Mouse (Mus musculus): ENCODE measurements around the gene Tcp10c.
"Not testable (repeated sequence)": the region's sequence is repeated elsewhere in the genome, so short reads cannot be mapped to it uniquely, and the experiment has no call there.

The Tcp10c gene

GRCm38 (mm10) chr17:13354521-13354920 lies at the start of gene Tcp10c:
Gene Tcp10c, plus strand, starts transcription at chr17:13354572.
- DNase-seq (ENCODE audit: low spot score in 2 of 2), result not testable (repeated sequence)

DNA sequence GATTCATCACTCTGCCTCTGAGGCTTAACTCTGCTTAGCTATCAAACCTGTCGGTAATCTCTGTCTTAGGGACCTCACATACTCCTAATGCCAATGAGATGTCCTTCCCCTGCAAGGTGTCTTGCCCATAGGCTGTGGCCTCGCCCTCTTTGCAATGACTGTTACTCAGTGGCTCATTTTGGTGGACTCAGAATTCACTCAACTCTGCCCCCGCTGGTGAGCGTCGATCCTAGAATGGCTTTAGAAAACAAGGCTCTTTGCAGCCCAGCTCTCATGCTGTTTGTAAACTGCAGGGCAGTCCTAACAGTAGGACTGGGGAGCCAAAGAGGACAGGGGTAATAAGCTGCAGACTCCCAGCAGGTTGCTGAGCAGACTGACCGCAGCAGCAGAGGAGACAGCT lies 46.5 kb upstream of the Tcp10c start:
- not testable (repeated sequence) for DNase-seq (ENCODE audit: low spot score in 2 of 2)

DNA sequence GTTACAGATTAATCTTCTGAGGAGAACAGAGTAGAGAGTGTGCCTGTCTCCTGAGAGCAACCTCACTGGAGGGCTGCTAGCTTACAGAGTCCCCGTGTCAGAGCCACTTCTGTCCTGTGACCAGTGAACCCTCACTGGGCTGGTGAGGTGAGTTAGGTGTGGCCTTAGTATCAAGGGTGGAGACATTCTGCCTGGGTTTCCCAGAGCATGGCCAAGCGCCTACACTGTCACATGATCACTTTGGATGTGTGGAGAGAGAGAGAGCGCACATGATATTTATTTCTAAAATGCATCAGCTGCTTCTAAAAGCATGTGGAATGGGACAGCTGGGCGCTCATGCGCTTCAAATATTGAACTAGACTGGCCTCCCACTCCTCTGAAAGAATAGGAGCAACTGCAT lies 46.0 kb upstream of the Tcp10c start:
- not testable (repeated sequence) for DNase-seq (ENCODE audit: low spot score in 2 of 2)

DNA sequence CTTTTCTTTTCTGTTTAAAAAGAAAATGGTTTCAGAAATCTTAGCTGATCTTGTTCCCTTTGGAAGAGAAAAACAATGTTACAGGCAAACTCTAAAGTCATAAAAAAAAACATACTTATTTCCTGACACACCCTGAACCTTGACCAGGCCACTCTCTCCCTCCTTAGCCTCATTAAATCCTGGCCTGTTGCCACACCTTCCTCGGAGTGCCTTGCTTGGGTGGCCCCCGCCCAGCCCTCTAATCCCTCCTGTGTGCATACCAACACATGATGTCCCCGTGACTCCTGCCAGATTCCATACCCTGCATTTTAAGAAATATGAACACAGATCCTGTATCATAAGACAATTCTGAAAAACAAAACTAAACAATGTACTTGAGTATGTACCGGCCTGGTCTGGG lies 45.6 kb upstream of the Tcp10c start:
- DNase-seq (ENCODE audit: low spot score in 2 of 2), result not testable (repeated sequence)

DNA sequence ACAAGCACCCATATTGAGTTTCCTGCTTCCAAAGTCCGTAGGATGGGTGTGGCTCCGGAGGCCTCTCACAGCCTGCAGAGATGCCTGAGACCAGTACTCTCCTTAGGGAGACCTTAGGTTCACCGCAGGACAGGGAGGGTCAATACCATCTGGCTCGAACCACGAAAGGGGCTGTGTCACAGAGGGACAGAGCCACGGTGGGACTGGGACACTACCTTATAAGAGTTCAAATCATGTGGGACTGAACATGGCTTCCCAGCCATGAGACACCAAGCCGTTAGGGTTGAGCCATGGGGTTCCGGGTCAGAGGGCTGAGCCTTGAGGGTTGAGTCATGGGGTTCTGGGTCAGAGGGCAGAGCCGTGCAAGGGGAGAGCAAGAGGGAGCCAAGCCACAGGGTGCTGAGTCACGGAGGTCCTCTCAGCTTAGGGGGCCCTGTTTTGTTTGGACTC lies 45.2 kb upstream of the Tcp10c start:
- not testable (repeated sequence) for DNase-seq (ENCODE audit: low spot score in 2 of 2)

- DNase-seq (ENCODE audit: low spot score in 2 of 2), result not testable (repeated sequence)
Measured at GRCm38 (mm10) chr17:13329967-13330366, 24.4 kb upstream of the Tcp10c start.

- DNase-seq (ENCODE audit: low spot score in 2 of 2), result not testable (repeated sequence)
Measured at GRCm38 (mm10) chr17:13331179-13331578, 23.2 kb upstream of the Tcp10c start.

- DNase-seq (ENCODE audit: low spot score in 2 of 2), result not testable (repeated sequence)
Measured at GRCm38 (mm10) chr17:13332496-13332895, 21.9 kb upstream of the Tcp10c start.

GRCm38 (mm10) chr17:13336979-13337749 lies 17.2 kb upstream of the Tcp10c start:
- not testable (repeated sequence) for DNase-seq (ENCODE audit: low spot score in 2 of 2)

GRCm38 (mm10) chr17:13337931-13338330 lies 16.4 kb upstream of the Tcp10c start:
- not testable (repeated sequence) for DNase-seq (ENCODE audit: low spot score in 2 of 2)

DNA sequence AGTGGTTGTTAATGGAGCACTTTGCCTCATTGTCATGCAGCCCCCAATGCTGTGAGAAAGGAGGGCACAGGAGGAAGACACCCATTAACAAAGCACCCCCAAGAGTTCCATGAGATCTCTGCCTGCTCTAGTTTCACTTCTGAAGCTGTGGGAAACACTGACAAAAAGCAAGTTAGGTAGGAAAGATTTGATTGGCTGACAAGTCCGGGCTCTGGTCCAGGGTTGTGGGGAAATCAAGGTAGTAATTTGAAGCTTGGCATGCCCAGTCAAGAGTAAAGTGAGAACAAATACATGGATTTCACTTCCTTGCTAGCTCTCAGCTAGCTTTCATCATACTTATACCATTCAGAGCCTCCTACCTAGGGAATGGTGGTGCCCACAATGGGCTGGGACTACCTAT lies 14.3 kb upstream of the Tcp10c start:
- DNase-seq (ENCODE audit: low spot score in 2 of 2), result not testable (repeated sequence)

- not testable (repeated sequence) for DNase-seq (ENCODE audit: low spot score in 2 of 2)
Measured at GRCm38 (mm10) chr17:13345923-13346322, 8.4 kb upstream of the Tcp10c start.

DNA sequence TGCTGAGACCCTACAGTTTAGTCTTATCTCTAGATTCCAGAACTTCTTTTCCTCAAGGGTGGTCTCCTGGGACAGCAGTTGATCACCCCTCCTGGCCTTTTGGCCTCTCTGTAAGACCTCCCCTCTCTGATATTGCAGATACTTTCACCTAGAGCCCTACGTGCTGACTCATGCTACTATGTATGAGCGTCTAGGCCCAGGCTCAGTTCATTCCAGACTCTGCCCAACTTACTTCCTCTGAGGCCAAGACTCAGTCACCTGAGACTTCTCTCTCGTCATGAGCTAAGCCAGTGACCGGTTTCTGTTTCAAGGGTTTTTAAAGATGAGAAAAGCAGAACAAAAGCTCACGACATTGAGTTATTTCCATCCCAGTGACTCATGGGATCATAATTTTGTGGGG lies 4.8 kb upstream of the Tcp10c start:
- not testable (repeated sequence) for DNase-seq (ENCODE audit: low spot score in 2 of 2)

- DNase-seq (ENCODE audit: low spot score in 2 of 2), result not testable (repeated sequence)
Measured at GRCm38 (mm10) chr17:13353249-13353648, 1.1 kb upstream of the Tcp10c start.

DNA sequence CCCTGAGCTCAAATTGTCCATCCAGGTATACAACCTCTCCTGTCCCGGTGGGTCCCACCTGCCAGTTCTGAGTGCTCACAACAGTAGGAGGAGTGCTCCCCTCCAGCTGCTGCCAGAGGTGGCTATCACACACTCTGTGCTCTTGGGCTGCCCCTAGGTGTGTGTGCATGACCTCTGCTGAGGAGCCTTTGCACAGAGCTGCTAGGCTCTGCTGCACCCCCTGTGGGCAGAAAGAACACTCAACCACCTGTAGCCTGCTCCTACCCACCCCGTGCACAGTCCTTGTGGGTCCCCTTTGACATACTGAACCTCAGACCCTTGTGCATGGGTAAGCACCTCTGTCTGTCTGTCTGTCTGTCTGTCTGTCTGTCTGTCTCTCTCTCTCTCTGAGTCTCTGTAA lies 8.1 kb downstream of the Tcp10c start:
- DNase-seq (ENCODE audit: low spot score in 2 of 2), result not testable (repeated sequence)

DNA sequence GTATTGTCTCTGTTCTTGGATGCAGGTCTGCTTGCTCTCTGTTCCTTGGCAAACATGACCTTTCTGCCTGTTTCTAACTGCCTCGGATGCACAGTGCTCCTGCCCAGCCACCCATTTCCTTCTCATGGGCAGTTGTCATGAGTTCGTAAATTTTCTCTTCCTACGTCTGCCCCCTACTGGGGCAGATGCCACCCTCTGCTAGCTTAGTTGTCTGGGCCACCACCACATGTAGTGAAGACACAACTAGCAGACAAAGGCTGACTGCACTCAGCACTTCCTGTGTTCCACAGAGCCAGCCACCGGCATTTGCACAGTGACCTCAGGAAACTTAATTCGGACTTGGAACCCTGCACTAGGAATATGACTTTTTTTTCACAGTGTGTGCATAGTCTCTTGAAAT lies 9.4 kb downstream of the Tcp10c start:
- DNase-seq (ENCODE audit: low spot score in 2 of 2), result not testable (repeated sequence)

DNA sequence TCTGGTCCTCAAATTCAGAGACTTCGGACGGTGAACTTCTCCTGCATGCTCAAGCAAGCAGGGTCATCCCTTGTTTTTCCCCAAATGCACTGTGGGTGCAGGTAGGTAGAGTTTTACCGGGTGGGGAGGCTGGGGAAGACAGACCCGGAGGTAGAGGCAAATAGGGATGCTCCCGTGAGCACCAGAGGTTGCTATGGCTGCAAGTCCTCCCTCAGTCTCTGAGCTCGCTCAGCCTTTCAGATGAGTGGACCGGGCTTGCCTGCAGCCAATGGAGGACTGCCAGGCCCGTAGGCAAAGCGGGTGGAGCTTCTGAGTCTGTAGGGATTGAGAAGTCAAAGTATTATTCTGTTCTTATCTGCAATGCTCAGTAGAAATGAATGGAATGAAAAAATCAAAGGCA lies 9.8 kb downstream of the Tcp10c start:
- not testable (repeated sequence) for DNase-seq (ENCODE audit: low spot score in 2 of 2)

GRCm38 (mm10) chr17:13367181-13367580 lies 12.8 kb downstream of the Tcp10c start:
- not testable (repeated sequence) for DNase-seq (ENCODE audit: low spot score in 2 of 2)

GRCm38 (mm10) chr17:13368658-13369057 lies 14.3 kb downstream of the Tcp10c start:
- not testable (repeated sequence) for DNase-seq (ENCODE audit: low spot score in 2 of 2)

DNA sequence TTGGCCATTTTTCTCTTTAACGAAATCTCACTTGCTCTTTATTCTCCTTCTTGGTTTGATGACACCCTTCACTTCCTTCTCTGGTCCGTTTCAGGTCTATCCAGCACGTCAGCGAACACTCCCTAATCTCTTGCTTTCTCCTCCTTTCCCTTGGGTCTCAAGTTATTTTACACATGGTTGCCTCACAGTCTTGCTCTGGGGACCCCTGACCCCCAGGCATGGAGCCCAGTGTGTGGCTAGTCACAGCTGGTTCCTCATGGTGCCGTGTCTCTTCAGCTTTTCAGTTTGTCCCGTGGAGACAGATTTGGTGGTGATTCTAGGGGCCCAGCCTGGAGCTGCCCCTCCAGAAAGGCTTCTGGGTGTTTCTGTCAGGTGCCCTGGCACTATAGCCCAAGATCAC lies 16.4 kb downstream of the Tcp10c start:
- DNase-seq (ENCODE audit: low spot score in 2 of 2), result not testable (repeated sequence)

DNA sequence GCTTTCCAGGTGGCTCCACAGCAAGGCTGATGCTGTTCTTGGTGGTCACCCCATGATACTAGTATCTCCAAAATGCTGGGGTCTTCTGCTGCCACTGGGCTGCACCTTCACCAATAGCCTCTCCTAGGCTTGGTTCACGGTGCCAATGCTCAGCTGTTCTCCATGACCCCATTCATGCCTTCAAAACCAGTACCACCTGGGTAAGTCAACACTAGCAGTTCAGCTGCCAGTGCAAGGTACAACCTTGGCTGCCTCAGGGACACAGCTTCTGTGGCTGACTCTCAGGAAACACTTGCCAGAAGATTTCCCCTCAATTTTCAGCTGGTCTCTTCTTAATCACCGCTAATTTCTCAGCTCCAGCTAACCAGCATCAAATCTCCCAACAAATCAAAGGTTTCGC lies 24.0 kb downstream of the Tcp10c start:
- DNase-seq (ENCODE audit: low spot score in 2 of 2), result not testable (repeated sequence)

DNA sequence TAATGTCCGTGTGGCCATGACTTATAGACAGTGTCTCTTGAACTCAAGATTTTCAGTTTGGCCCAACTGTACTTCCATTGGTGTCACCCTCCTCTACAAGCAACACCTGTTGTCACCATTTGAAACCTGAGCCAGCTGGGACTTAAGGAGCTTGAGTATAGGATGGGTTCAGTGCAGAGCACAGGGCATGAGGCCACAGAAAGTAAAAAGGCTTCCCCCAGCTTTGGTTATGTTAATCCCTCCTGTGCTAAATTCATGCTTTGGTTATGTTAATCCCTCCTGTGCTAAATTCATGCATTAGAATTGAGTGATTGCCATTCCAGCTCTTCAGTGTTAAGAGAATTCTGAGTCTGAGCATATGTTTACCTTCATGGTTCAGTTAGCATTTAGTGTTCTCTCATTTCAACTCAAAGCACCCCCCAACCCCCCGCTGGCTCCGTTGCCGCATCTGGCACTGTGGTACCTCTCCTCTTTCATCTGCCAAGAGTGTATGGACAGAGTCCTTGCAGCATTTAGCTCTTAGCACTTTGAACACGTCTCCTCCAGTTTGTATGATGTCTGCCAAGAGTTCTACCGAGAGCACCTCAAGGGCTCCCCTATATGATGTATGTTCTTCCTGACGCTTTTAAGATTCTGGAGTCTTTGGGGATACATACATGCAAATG lies 25.7 kb downstream of the Tcp10c start:
- DNase-seq (ENCODE audit: low spot score in 2 of 2), result not testable (repeated sequence)

GRCm38 (mm10) chr17:13381286-13381685 lies 26.9 kb downstream of the Tcp10c start:
- not testable (repeated sequence) for DNase-seq (ENCODE audit: low spot score in 2 of 2)

Measured in spleen, postnatal 36 days (tissue).